Mouse (Mus musculus): ENCODE measurements at regions not wholly inside any gene's neighbourhood (a gene's known extent, or its start where the extent isn't known, plus 50 kb on each side); places are given as distances from the start of the nearest gene placed in this dataset.

- TF ChIP-seq POLR2A (IDR thresholded peaks at IDR 0.05; ENCODE audit: extremely low read depth, insufficient read depth, low read length) (no peak), CTCF (IDR thresholded peaks at IDR 0.05; ENCODE audit: low read depth, low read length) (no peak)
- Histone ChIP-seq H3K27me3 (ENCODE audit: control insufficient read depth, insufficient read depth, low read length) (no peaks in the 10 kb centered on the region), H3K79me2 (ENCODE audit: control insufficient read depth, insufficient read depth, low read length) (no peaks in the 10 kb centered on the region), H3K4me3 (ENCODE audit: insufficient read depth, low read depth, low read length) (no peak overlapping the region), H3K27ac (replicated peaks; ENCODE audit: insufficient read depth, low read depth, low read length) (no peak overlapping the region), H3K4me1 (ENCODE audit: control insufficient read depth, insufficient read depth, low read length) (peaks cover 2% of the 10 kb centered on the region), H3K36me3 (ENCODE audit: control insufficient read depth, insufficient read depth, low read length) (no peaks in the 10 kb centered on the region), H3K9ac (ENCODE audit: low read depth, low read length) (no peak overlapping the region)
- DNase-seq (ENCODE audit: extremely low read depth, low read depth, low spot score) = no peak
- WGBS = 90% methylated on average over 2 of the region's 2 CpGs
Measured at GRCm38 (mm10) chr9:116331406-116331805, 156.2 kb upstream of the Tgfbr2 start.

GRCm38 (mm10) chr9:116330796-116331195, 155.6 kb upstream of the Tgfbr2 start:
- no peak for TF ChIP-seq POLR2A (IDR thresholded peaks at IDR 0.05; ENCODE audit: extremely low read depth, insufficient read depth, low read length)
- no peak for TF ChIP-seq CTCF (IDR thresholded peaks at IDR 0.05; ENCODE audit: low read depth, low read length)
- 63% methylated on average over 5 of the region's 5 CpGs for WGBS
- Histone ChIP-seq H3K36me3 (ENCODE audit: control insufficient read depth, insufficient read depth, low read length) (no peaks in the 10 kb centered on the region), H3K9ac (ENCODE audit: low read depth, low read length) (no peak overlapping the region), H3K27me3 (ENCODE audit: control insufficient read depth, insufficient read depth, low read length) (no peaks in the 10 kb centered on the region), H3K27ac (replicated peaks; ENCODE audit: insufficient read depth, low read depth, low read length) (no peak overlapping the region), H3K4me1 (ENCODE audit: control insufficient read depth, insufficient read depth, low read length) (peaks cover 1% of the 10 kb centered on the region), H3K4me3 (ENCODE audit: insufficient read depth, low read depth, low read length) (no peak overlapping the region), H3K79me2 (ENCODE audit: control insufficient read depth, insufficient read depth, low read length) (no peaks in the 10 kb centered on the region)
- DNase-seq (ENCODE audit: extremely low read depth, low read depth, low spot score) = no peak

GRCm38 (mm10) chr9:116329147-116329546, 154.0 kb upstream of the Tgfbr2 start:
- 88% methylated on average over 5 of the region's 5 CpGs for WGBS

GRCm38 (mm10) chr9:116328201-116328600, 153.0 kb upstream of the Tgfbr2 start:
- Histone ChIP-seq H3K36me3 (ENCODE audit: control insufficient read depth, insufficient read depth, low read length) (no peaks in the 10 kb centered on the region), H3K4me3 (ENCODE audit: insufficient read depth, low read depth, low read length) (no peak overlapping the region), H3K27ac (replicated peaks; ENCODE audit: insufficient read depth, low read depth, low read length) (no peak overlapping the region), H3K4me1 (ENCODE audit: control insufficient read depth, insufficient read depth, low read length) (no peaks in the 10 kb centered on the region), H3K27me3 (ENCODE audit: control insufficient read depth, insufficient read depth, low read length) (no peaks in the 10 kb centered on the region), H3K79me2 (ENCODE audit: control insufficient read depth, insufficient read depth, low read length) (no peaks in the 10 kb centered on the region), H3K9ac (ENCODE audit: low read depth, low read length) (no peak overlapping the region)
- TF ChIP-seq CTCF (IDR thresholded peaks at IDR 0.05; ENCODE audit: low read depth, low read length) (no peak), POLR2A (IDR thresholded peaks at IDR 0.05; ENCODE audit: extremely low read depth, insufficient read depth, low read length) (no peak)
- WGBS = 56% methylated on average over 3 of the region's 3 CpGs
- no peak for DNase-seq (ENCODE audit: extremely low read depth, low read depth, low spot score)

More at GRCm38 (mm10) chr9:116329147-116329546, 154.0 kb upstream of the Tgfbr2 start:
- Histone ChIP-seq H3K4me1 (ENCODE audit: control insufficient read depth, insufficient read depth, low read length) (no peaks in the 10 kb centered on the region), H3K27ac (replicated peaks; ENCODE audit: insufficient read depth, low read depth, low read length) (no peak overlapping the region), H3K9ac (ENCODE audit: low read depth, low read length) (no peak overlapping the region), H3K27me3 (ENCODE audit: control insufficient read depth, insufficient read depth, low read length) (no peaks in the 10 kb centered on the region), H3K79me2 (ENCODE audit: control insufficient read depth, insufficient read depth, low read length) (no peaks in the 10 kb centered on the region), H3K36me3 (ENCODE audit: control insufficient read depth, insufficient read depth, low read length) (no peaks in the 10 kb centered on the region), H3K4me3 (ENCODE audit: insufficient read depth, low read depth, low read length) (no peak overlapping the region)
- TF ChIP-seq CTCF (IDR thresholded peaks at IDR 0.05; ENCODE audit: low read depth, low read length) (no peak), POLR2A (IDR thresholded peaks at IDR 0.05; ENCODE audit: extremely low read depth, insufficient read depth, low read length) (no peak)
- no peak for DNase-seq (ENCODE audit: extremely low read depth, low read depth, low spot score)

- WGBS = 96% methylated on average over 2 of the region's 2 CpGs
- Histone ChIP-seq H3K4me3 (ENCODE audit: insufficient read depth, low read depth, low read length) (no peak overlapping the region), H3K79me2 (ENCODE audit: control insufficient read depth, insufficient read depth, low read length) (no peaks in the 10 kb centered on the region), H3K9ac (ENCODE audit: low read depth, low read length) (no peak overlapping the region), H3K27me3 (ENCODE audit: control insufficient read depth, insufficient read depth, low read length) (no peaks in the 10 kb centered on the region), H3K27ac (replicated peaks; ENCODE audit: insufficient read depth, low read depth, low read length) (no peak overlapping the region), H3K36me3 (ENCODE audit: control insufficient read depth, insufficient read depth, low read length) (no peaks in the 10 kb centered on the region), H3K4me1 (ENCODE audit: control insufficient read depth, insufficient read depth, low read length) (no peaks in the 10 kb centered on the region)
- DNase-seq (ENCODE audit: extremely low read depth, low read depth, low spot score) = no peak
- TF ChIP-seq POLR2A (IDR thresholded peaks at IDR 0.05; ENCODE audit: extremely low read depth, insufficient read depth, low read length) (no peak), CTCF (IDR thresholded peaks at IDR 0.05; ENCODE audit: low read depth, low read length) (no peak)
Measured at GRCm38 (mm10) chr9:116327080-116327479, 151.9 kb upstream of the Tgfbr2 start.

- Histone ChIP-seq H3K9ac (ENCODE audit: low read depth, low read length) (no peak overlapping the region), H3K36me3 (ENCODE audit: control insufficient read depth, insufficient read depth, low read length) (no peaks in the 10 kb centered on the region), H3K4me1 (ENCODE audit: control insufficient read depth, insufficient read depth, low read length) (no peaks in the 10 kb centered on the region), H3K27ac (replicated peaks; ENCODE audit: insufficient read depth, low read depth, low read length) (no peak overlapping the region), H3K79me2 (ENCODE audit: control insufficient read depth, insufficient read depth, low read length) (no peaks in the 10 kb centered on the region), H3K4me3 (ENCODE audit: insufficient read depth, low read depth, low read length) (no peak overlapping the region), H3K27me3 (ENCODE audit: control insufficient read depth, insufficient read depth, low read length) (no peaks in the 10 kb centered on the region)
- no peak for DNase-seq (ENCODE audit: extremely low read depth, low read depth, low spot score)
- TF ChIP-seq POLR2A (IDR thresholded peaks at IDR 0.05; ENCODE audit: extremely low read depth, insufficient read depth, low read length) (no peak), CTCF (IDR thresholded peaks at IDR 0.05; ENCODE audit: low read depth, low read length) (no peak)
- WGBS = 88% methylated on average over 4 of the region's 4 CpGs
Measured at GRCm38 (mm10) chr9:116324971-116325370, 149.8 kb upstream of the Tgfbr2 start.
